Mouse (Mus musculus) kidney, adult 18-20 months (tissue): ENCODE results near the gene Wdr53.
"Not testable (repeated sequence)": the region's sequence is repeated elsewhere in the genome, so short reads cannot be mapped to it uniquely, and the experiment has no call there.

Source experiments
- DNase-seq: peaks from one replicate; pipeline ENCODE4 v3.0.0; 2021

The Wdr53 gene

GRCm38 (mm10) chr16:32280211-32280610, 33.2 kb downstream of the Wdr53 start:
- no peak for DNase-seq

GRCm38 (mm10) chr16:32282608-32283007, 35.6 kb downstream of the Wdr53 start:
- no peak for DNase-seq

GRCm38 (mm10) chr16:32291821-32292220, 44.8 kb downstream of the Wdr53 start:
- no peak for DNase-seq

GRCm38 (mm10) chr16:32299617-32300016, 52.6 kb downstream of the Wdr53 start:
- DNase-seq = not testable (repeated sequence)

GRCm38 (mm10) chr16:32303046-32303445, 56.0 kb downstream of the Wdr53 start:
- no peak for DNase-seq

- DNase-seq = no peak
Observed at GRCm38 (mm10) chr16:32303886-32304285, 56.9 kb downstream of the Wdr53 start.
